20 mouse cellular contexts compared by ENCODE assay signal in the genomic region with DNA sequence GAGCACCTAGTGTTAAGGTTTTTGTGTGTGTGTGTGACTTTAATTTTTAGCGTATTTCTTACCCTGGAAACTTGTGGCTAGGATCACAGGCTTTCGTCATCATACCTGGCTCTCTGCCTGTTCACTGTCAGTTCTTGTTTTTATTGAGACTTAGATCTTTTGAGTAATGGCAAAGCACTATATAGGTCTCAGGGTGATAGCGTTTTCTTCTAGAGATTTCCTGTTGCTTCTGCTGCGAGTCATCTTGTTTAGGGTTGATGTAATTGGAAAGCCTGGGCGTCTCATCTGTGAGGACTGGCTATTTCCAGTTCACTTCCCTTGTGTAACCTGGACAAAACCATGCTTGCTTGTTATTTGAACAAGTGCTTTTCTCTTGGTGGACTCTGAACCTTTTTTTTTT. TPM values are rescaled to one million over a fixed set of nuclear protein-coding genes. Genes with fewer than 3 reads are reported as not detected.
A peak's percentile ranks its signal among the peaks of the same experiment; 100 is the strongest.
DNase-seq lines count a peak whose midpoint lies in the region; ATAC-seq and TF ChIP-seq lines count a peak whose summit lies in the region.
"Had no signal": no experiment of that assay in that cellular context is flagged by ENCODE, and none has a peak within 500 bp of the region (broad histone marks: within the 10 kb centered on the region; RNA-seq: fewer than 3 reads in every experiment).

No protein-coding gene starts in this region.

- TF ChIP-seq CTCF in lung, embryonic 14.5 days (IDR thresholded peaks at IDR 0.05; ENCODE audit: low read depth): no peak
- TF ChIP-seq CTCF in thymus, adult 2 months (IDR thresholded peaks at IDR 0.05; ENCODE audit: borderline replicate concordance, control insufficient read depth, extremely low read depth, insufficient read depth, low read length, poor library complexity): no peak

- H3K27me3 ChIP-seq in lung, embryonic 14.5 days (ENCODE audit: insufficient read depth, low read length): no peaks in the 10 kb centered on the region
- H3K27me3 ChIP-seq in thymus, adult 2 months (ENCODE audit: control insufficient read depth, insufficient read depth, low read length): no peaks in the 10 kb centered on the region
- H3K27me3 ChIP-seq: embryonic facial prominence, embryonic 13.5 days; forebrain, embryonic 15.5 days; limb, embryonic 12.5 days; midbrain, embryonic 13.5 days; Patski had no signal

- TF ChIP-seq POLR2A in thymus, adult 2 months (IDR thresholded peaks at IDR 0.05; ENCODE audit: control insufficient read depth, extremely low read depth, insufficient read depth, low read length, poor library complexity): no peak

- no peak overlapping the region for H3K4me2 ChIP-seq in lung, embryonic 14.5 days
- H3K4me2 ChIP-seq: embryonic facial prominence, embryonic 13.5 days; forebrain, embryonic 15.5 days; limb, embryonic 12.5 days; midbrain, embryonic 13.5 days had no signal

- H3K9me3 ChIP-seq in lung, embryonic 14.5 days (ENCODE audit: low read depth, low read length): no peaks in the 10 kb centered on the region
- H3K9me3 ChIP-seq: embryonic facial prominence, embryonic 13.5 days; forebrain, embryonic 15.5 days; limb, embryonic 12.5 days; midbrain, embryonic 13.5 days had no signal

- peak; percentile 55 to 85 for DNase-seq in adrenal gland, adult (ENCODE audit: inconsistent age in 2 of 2, low spot score in 1 of 2)
- DNase-seq in adrenal gland, postnatal 4 days (ENCODE audit: low spot score in 2 of 2): no peak
- DNase-seq in lung, embryonic 14.5 days: peak; percentile 34
- DNase-seq in lung, postnatal 4 days: no peak
- DNase-seq in thymus, adult 2 months: no peak
- no peak for DNase-seq in left cerebral cortex, postnatal 36 days (ENCODE audit: low spot score in 2 of 2)
- DNase-seq: cerebellum, postnatal 10 days; heart, adult 18-20 months had no signal

- H3K4me3 ChIP-seq in lung, embryonic 14.5 days (ENCODE audit: low read depth, low read length): no peak overlapping the region
- no peak overlapping the region for H3K4me3 ChIP-seq in brown adipose tissue, adult 24 weeks (ENCODE audit: insufficient read depth, low read depth, low read length)
- no peak overlapping the region for H3K4me3 ChIP-seq in thymus, adult 2 months (ENCODE audit: control insufficient read depth, insufficient read depth, low read length)
- H3K4me3 ChIP-seq: embryonic facial prominence, embryonic 13.5 days; forebrain, embryonic 15.5 days; limb, embryonic 12.5 days; midbrain, embryonic 13.5 days had no signal

- no peak overlapping the region for H3K9ac ChIP-seq in lung, embryonic 14.5 days
- H3K9ac ChIP-seq: embryonic facial prominence, embryonic 13.5 days; forebrain, embryonic 15.5 days; limb, embryonic 12.5 days; midbrain, embryonic 13.5 days had no signal

- 58% methylated on average over 5 of the region's 5 CpGs for WGBS in lung, embryonic 14.5 days
- WGBS in thymus, adult 2 months: 86% methylated on average over 5 of the region's 5 CpGs

- peaks cover 43% of the 10 kb centered on the region for H3K36me3 ChIP-seq in lung, embryonic 14.5 days (ENCODE audit: insufficient read depth)
- peaks cover 60% of the 10 kb centered on the region for H3K36me3 ChIP-seq in thymus, adult 2 months (ENCODE audit: control insufficient read depth, insufficient read depth, low read length)

- no peak overlapping the region for H3K27ac ChIP-seq in lung, embryonic 14.5 days (ENCODE audit: low read depth)
- peak overlapping the region; percentile 84 for H3K27ac ChIP-seq in brown adipose tissue, adult 24 weeks (replicated peaks; ENCODE audit: low read depth, low read length)
- H3K27ac ChIP-seq in thymus, adult 2 months (ENCODE audit: control insufficient read depth, insufficient read depth, low read length): no peak overlapping the region
- H3K27ac ChIP-seq: embryonic facial prominence, embryonic 13.5 days; forebrain, embryonic 15.5 days; limb, embryonic 12.5 days; midbrain, embryonic 13.5 days had no signal

- H3K4me1 ChIP-seq in lung, embryonic 14.5 days (ENCODE audit: insufficient read depth): no peaks in the 10 kb centered on the region
- peaks cover 5% of the 10 kb centered on the region for H3K4me1 ChIP-seq in brown adipose tissue, adult 24 weeks (ENCODE audit: control insufficient read depth, insufficient read depth, insufficient read length, low read length)
- H3K4me1 ChIP-seq in thymus, adult 2 months (replicated peaks; ENCODE audit: control insufficient read depth, insufficient read depth, low read length): no peaks in the 10 kb centered on the region
- H3K4me1 ChIP-seq: embryonic facial prominence, embryonic 13.5 days; forebrain, embryonic 15.5 days; limb, embryonic 12.5 days; midbrain, embryonic 13.5 days had no signal

- ATAC-seq in lung, embryonic 14.5 days (ENCODE audit: insufficient read depth): no peak
- 0 out of 2 replicates have a peak, but pooled peaks have one; percentile 24 for ATAC-seq in megakaryocyte-erythroid progenitor cell, adult 5-6 weeks (replicated peaks; ENCODE audit: low FRiP score, low TSS enrichment, poor library complexity, severe bottlenecking)
- ATAC-seq: forebrain, embryonic 15.5 days; intestine, embryonic 16.5 days; midbrain, embryonic 13.5 days; Patski had no signal

- intact Hi-C loops in left cerebral cortex, postnatal 36 days (cut with DNase I): no loop called here

RNA-seq across cellular contexts. Expression of gene 4931422A03Rik, which starts 13.5 kb away (rescaled TPM):
- under 1 TPM in 1 of 2 experiments, not detected in 1; 0.96 TPM for total RNA-seq in adrenal gland, postnatal 4 days (2021)
- 1.9 and 2.1 TPM in 2 replicates for polyA plus RNA-seq in lung, embryonic 14.5 days (2014; fragmentation: Nextera tagmentation; extraction: Ambion mirVana)
- polyA plus RNA-seq in brown adipose tissue, adult 24 weeks (2012; ENCODE audit: insufficient read depth, insufficient read length, missing spikeins): not detected in 2 replicates
- not detected in 2 replicates for total RNA-seq in megakaryocyte-erythroid progenitor cell, adult 5-6 weeks (2014; fragmentation: Nextera tagmentation)
- 0.52 TPM in 1 of 2 replicates, not detected in the other for total RNA-seq in megakaryocyte-erythroid progenitor cell, adult 5-6 weeks (2017)
- polyA plus RNA-seq in thymus, adult 2 months (2012; rRNA removed): not detected in 2 replicates
- total RNA-seq in left cerebral cortex, postnatal 36 days (2021): not detected
- total RNA-seq: heart, adult 18-20 months; heart, postnatal 25 days; layer of hippocampus, postnatal 14 days had no signal

RNA-seq across cellular contexts. Expression of gene Fbxo3, which starts 14.1 kb away (rescaled TPM):
- total RNA-seq in adrenal gland, postnatal 4 days (2021): 10 to 100 TPM; 79.7 to 80.7 TPM
- 54.0 and 56.6 TPM in 2 replicates for polyA plus RNA-seq in lung, embryonic 14.5 days (2014; fragmentation: Nextera tagmentation; extraction: Ambion mirVana)
- polyA plus RNA-seq in brown adipose tissue, adult 24 weeks (2012; ENCODE audit: insufficient read depth, insufficient read length, missing spikeins): 46.9 and 47.4 TPM in 2 replicates
- 79.6 and 89.2 TPM in 2 replicates for total RNA-seq in megakaryocyte-erythroid progenitor cell, adult 5-6 weeks (2014; fragmentation: Nextera tagmentation)
- 90.6 and 102 TPM in 2 replicates for total RNA-seq in megakaryocyte-erythroid progenitor cell, adult 5-6 weeks (2017)
- 22.2 and 24.5 TPM in 2 replicates for polyA plus RNA-seq in thymus, adult 2 months (2012; rRNA removed)
- total RNA-seq in left cerebral cortex, postnatal 36 days (2021): 10 to 100 TPM; 54.5 to 57.6 TPM

RNA-seq across cellular contexts. Expression of gene Gm10912, which starts 24.0 kb away (rescaled TPM):
- under 1 TPM; 0.22 to 0.31 TPM for total RNA-seq in adrenal gland, postnatal 4 days (2021)
- polyA plus RNA-seq in lung, embryonic 14.5 days (2014; fragmentation: Nextera tagmentation; extraction: Ambion mirVana): not detected in 2 replicates
- polyA plus RNA-seq in brown adipose tissue, adult 24 weeks (2012; ENCODE audit: insufficient read depth, insufficient read length, missing spikeins): not detected in 2 replicates
- 0.98 TPM in 1 of 2 replicates, not detected in the other for total RNA-seq in megakaryocyte-erythroid progenitor cell, adult 5-6 weeks (2014; fragmentation: Nextera tagmentation)
- total RNA-seq in megakaryocyte-erythroid progenitor cell, adult 5-6 weeks (2017): 0.53 TPM in 1 of 2 replicates, not detected in the other
- 0.26 TPM in 1 of 2 replicates, not detected in the other for polyA plus RNA-seq in thymus, adult 2 months (2012; rRNA removed)
- under 1 TPM; 0.32 to 0.95 TPM for total RNA-seq in left cerebral cortex, postnatal 36 days (2021)
- total RNA-seq: layer of hippocampus, postnatal 14 days had no signal
- polyA plus RNA-seq: forebrain, embryonic 15.5 days; intestine, embryonic 16.5 days; limb, embryonic 12.5 days; midbrain, embryonic 13.5 days; neural tube, embryonic 11.5 days; Patski had no signal

RNA-seq across cellular contexts. Expression of gene Gm10799, which starts 26.7 kb away (rescaled TPM):
- total RNA-seq in adrenal gland, postnatal 4 days (2021): not detected
- not detected in 2 replicates for polyA plus RNA-seq in lung, embryonic 14.5 days (2014; fragmentation: Nextera tagmentation; extraction: Ambion mirVana)
- not detected in 2 replicates for polyA plus RNA-seq in brown adipose tissue, adult 24 weeks (2012; ENCODE audit: insufficient read depth, insufficient read length, missing spikeins)
- total RNA-seq in megakaryocyte-erythroid progenitor cell, adult 5-6 weeks (2014; fragmentation: Nextera tagmentation): not detected in 2 replicates
- total RNA-seq in megakaryocyte-erythroid progenitor cell, adult 5-6 weeks (2017): not detected in 2 replicates
- polyA plus RNA-seq in thymus, adult 2 months (2012; rRNA removed): not detected in 2 replicates
- not detected for total RNA-seq in left cerebral cortex, postnatal 36 days (2021)
- total RNA-seq: heart, adult 18-20 months; heart, postnatal 25 days; layer of hippocampus, postnatal 14 days had no signal
- polyA plus RNA-seq: brain, embryonic 14.5 days; embryonic facial prominence, embryonic 13.5 days; forebrain, embryonic 15.5 days; intestine, embryonic 16.5 days; limb, embryonic 12.5 days; midbrain, embryonic 13.5 days; neural tube, embryonic 11.5 days; Patski had no signal

RNA-seq across cellular contexts. Expression of gene Cd59b, which starts 28.0 kb away (rescaled TPM):
- total RNA-seq in adrenal gland, postnatal 4 days (2021): 1 to 10 TPM; 1.9 to 3.1 TPM
- polyA plus RNA-seq in lung, embryonic 14.5 days (2014; fragmentation: Nextera tagmentation; extraction: Ambion mirVana): 2.8 and 4.5 TPM in 2 replicates
- 55.9 and 57.5 TPM in 2 replicates for polyA plus RNA-seq in brown adipose tissue, adult 24 weeks (2012; ENCODE audit: insufficient read depth, insufficient read length, missing spikeins)
- 5.5 and 8.3 TPM in 2 replicates for total RNA-seq in megakaryocyte-erythroid progenitor cell, adult 5-6 weeks (2014; fragmentation: Nextera tagmentation)
- total RNA-seq in megakaryocyte-erythroid progenitor cell, adult 5-6 weeks (2017): 23.2 and 31.1 TPM in 2 replicates
- 2.0 and 2.4 TPM in 2 replicates for polyA plus RNA-seq in thymus, adult 2 months (2012; rRNA removed)
- total RNA-seq in left cerebral cortex, postnatal 36 days (2021): 1 to 10 TPM in 1 of 2 experiments, under 1 TPM in 1; 0.42 to 1.2 TPM

Comparison
In these comparisons a context has a peak if more than half of its experiments do, and no peak if none do; other contexts are left out.
1. DNase-seq: peak in adrenal gland, adult (2 of 2) and lung, embryonic 14.5 days (single experiment); none in adrenal gland, postnatal 4 days (0 of 2), lung, postnatal 4 days (0 of 2), thymus, adult 2 months (single experiment) and left cerebral cortex, postnatal 36 days (0 of 2).